Mouse (Mus musculus): Measurements from ENCODE around the gene Sema3e.

DNA sequence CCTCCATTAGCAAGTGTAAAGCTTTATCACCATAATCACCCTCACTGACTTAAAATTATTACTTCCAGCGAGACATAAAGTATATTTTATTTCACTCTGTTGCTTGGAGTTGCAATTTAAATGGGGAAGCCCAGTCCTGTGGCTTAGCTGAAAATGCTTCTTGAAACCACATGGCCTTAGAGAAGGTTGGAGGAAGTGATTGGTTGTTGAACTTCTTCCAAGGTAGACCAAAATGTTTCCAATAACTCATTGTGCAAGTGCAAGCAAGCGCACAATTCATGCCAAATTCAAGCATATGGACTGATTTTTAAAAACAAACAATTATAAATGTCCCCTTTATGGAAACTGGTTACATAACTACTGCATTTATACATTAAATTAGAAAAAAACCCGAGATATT lies 206.0 kb downstream of the Sema3e start:
- TF ChIP-seq EP300 (IDR thresholded peaks at IDR 0.05; ENCODE audit: low read length) (no peak), USF2 (conservative IDR thresholded peaks at IDR 0.05; ENCODE audit: low read depth, low read length) (no peak), USF1 (IDR thresholded peaks at IDR 0.05; ENCODE audit: low read depth, low read length) (no peak), CTCF (conservative IDR thresholded peaks at IDR 0.05 in 1 of 2, IDR thresholded peaks at IDR 0.05 in 1 of 2; ENCODE audit: low read depth in 2 of 2, low read length in 2 of 2) (no peak), POLR2A (IDR thresholded peaks at IDR 0.05; ENCODE audit: low read depth, low read length) (no peak), NELFE (IDR thresholded peaks at IDR 0.05; ENCODE audit: low read depth, low read length) (no peak), HCFC1 (IDR thresholded peaks at IDR 0.05; ENCODE audit: low read depth, low read length) (no peak)

Data from CH12.LX (cell line).